Mouse (Mus musculus) heart, postnatal 0 days (tissue): ENCODE data around the gene Mical2. TPM values are rescaled to one million over a fixed set of nuclear protein-coding genes. Genes with fewer than 3 reads are reported as not detected.

Experiments used
- ATAC-seq: fragments of 200-750 bp; cut with Nextera tagmentation; 2 replicates; pipeline ENCODE4 v1.8.0; 2017; ENCODE audit warnings: low read depth, moderate number of reproducible peaks, moderate library complexity; ENCODE audit not compliant: insufficient read depth
- DNase-seq: peaks from one replicate; pipeline ENCODE4 v3.0.0-alpha.2; 2016; ENCODE audit warnings: low spot score
- H3K27ac ChIP-seq: fragments of 300-500 bp; sonication (generic); 2 replicates; pipeline ENCODE4 v1.5.1; 2014; ENCODE audit warnings: low read depth, mild to moderate bottlenecking
- H3K27me3 ChIP-seq: fragments of 300-500 bp; sonication (generic); 2 replicates; pipeline ENCODE4 v1.6.1; 2014; ENCODE audit warnings: low read length, mixed read lengths; ENCODE audit not compliant: control insufficient read depth, insufficient read depth
- H3K36me3 ChIP-seq: fragments of 300-500 bp; sonication (generic); replicated peaks from 2 replicates; pipeline ENCODE4 v1.6.1; 2014; ENCODE audit warnings: low read length, mixed read lengths; ENCODE audit not compliant: control insufficient read depth, insufficient read depth
- H3K4me1 ChIP-seq: fragments of 300-500 bp; sonication (generic); 2 replicates; pipeline ENCODE4 v1.6.1; 2014; ENCODE audit warnings: antibody characterized with exemption; ENCODE audit not compliant: control insufficient read depth, insufficient read depth
- H3K4me2 ChIP-seq: fragments of 300-500 bp; sonication (generic); 2 replicates; pipeline ENCODE4 v1.6.1; 2014; ENCODE audit warnings: low read depth, mild to moderate bottlenecking, low read length, moderate library complexity
- H3K4me3 ChIP-seq: fragments of 300-500 bp; sonication (generic); 2 replicates; pipeline ENCODE4 v1.5.1; 2014; ENCODE audit warnings: low read depth, low read length
- H3K9ac ChIP-seq: fragments of 300-500 bp; sonication (generic); replicated peaks from 2 replicates; pipeline ENCODE4 v1.6.1; 2014; ENCODE audit warnings: low read depth, low read length, mixed read lengths
- H3K9me3 ChIP-seq: fragments of 300-500 bp; sonication (generic); replicated peaks from 2 replicates; pipeline ENCODE4 v1.6.1; 2016; ENCODE audit warnings: low read length; ENCODE audit not compliant: control insufficient read depth
- CTCF ChIP-seq: IDR thresholded peaks from 2 replicates; pipeline ENCODE4 v1.5.1; 2016; ENCODE audit warnings: antibody characterized with exemption, control low read depth, low read depth
- EP300 ChIP-seq: IDR thresholded peaks from 2 replicates; pipeline ENCODE4 v1.6.1; 2016; ENCODE audit warnings: antibody characterized with exemption, low read depth
- WGBS: fragments of 180-500 bp; shearing (Covaris S2); extraction: QIAGEN DNeasy Blood & Tissue Kit; methylation state at CpG from one replicate; pipeline ENCODE4 v1.1.7; 2014; 5-methylcytosine and 5-hydroxymethylcytosine counted together
- polyA plus RNA-seq: library from polyadenylated mRNA; unstranded; fragments of >200 nt; fragmentation: Nextera tagmentation; extraction: Ambion mirVana; gene quantifications from 2 replicates; pipeline ENCODE4 v1.2.1, GENCODE M21; 2015
- total RNA-seq: library from RNA; depleted of rRNA; stranded (reverse); fragments of >200 nt; gene quantifications from 2 replicates; pipeline ENCODE4 v1.2.3, GENCODE M21; 2014; ENCODE audit warnings: low replicate concordance

Mical2 gene
- total and polyA plus RNA-seq, 2 experiments from 2014 or later, result 78.1 to 136 TPM

DNA sequence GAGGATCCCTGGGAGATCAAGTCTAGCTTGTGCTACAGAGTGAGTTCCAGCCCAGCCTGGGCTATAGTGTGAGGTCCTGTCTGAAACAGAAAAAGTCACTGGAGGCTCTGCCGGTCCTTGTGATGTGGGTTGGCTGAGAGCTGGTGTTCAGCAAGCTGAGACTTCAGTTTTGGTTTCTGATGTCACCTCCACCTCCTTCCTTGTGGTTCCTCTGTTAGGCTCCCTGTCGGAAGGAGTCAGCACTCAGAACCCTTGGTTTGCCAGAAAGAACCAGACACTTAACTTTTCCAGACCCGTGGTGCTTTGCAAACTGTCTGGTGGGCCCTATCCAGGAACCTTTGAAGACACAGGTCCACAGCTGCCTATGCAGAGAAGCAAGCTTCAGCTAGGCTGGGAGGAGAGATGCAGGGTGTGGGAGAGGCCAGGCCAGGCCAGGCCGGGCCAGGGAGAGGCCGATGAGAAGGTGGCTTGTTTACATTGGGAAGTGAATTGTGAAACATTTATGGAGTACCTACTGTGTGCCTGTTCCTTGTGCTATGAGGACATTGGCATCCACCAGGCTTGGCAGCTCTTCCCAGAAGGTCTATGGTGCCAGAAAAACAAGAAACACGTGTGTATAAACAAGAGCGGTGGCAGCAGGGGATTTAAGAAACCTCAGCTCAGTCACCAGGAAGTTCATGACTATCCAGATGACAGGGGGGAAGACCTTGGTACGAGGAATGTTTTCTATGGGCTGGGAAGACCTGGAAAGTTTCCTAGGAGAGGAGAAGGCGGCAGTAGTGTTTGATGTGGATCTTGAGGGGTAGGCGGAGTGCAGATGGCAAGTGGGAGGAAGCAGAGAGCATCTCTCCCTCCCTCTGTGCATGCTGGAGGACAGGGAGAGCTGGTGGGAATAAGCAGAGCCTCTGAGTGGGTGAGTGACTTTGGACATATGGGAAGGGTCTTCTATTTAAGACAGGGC lies 13.4 kb downstream of the Mical2 start:
- Histone ChIP-seq H3K4me3 (no peak overlapping the region), H3K9ac (no peak overlapping the region), H3K4me2 (no peak overlapping the region), H3K9me3 (no peaks in the 10 kb centered on the region), H3K27ac (peak overlapping the region; percentile 51), H3K27me3 (no peaks in the 10 kb centered on the region), H3K36me3 (peaks cover 80% of the 10 kb centered on the region), H3K4me1 (peaks cover 25% of the 10 kb centered on the region)
- DNase-seq (no peak), ATAC-seq (no peak)
- TF ChIP-seq CTCF (no peak), EP300 (no peak)
- 52% methylated on average over 10 of the region's 10 CpGs for WGBS

DNA sequence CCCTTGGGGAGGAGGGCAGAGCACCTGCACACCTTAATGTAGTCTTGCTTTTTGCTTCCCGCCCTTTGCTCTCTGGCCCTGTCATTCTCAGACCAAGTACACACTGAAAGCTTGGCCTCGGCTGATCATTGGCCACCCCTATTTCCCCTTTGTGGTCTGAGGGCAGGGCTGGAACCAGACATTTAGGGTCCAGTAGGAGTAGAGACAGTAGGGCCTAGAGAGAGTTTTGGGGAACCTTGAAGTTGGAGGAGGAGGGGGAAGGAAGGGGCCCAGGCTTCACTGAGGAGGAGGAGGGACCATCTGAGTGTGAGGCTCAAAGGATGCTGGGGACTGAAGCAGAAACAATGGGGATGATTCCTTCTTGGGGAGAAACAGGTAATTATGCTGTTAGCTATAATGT lies 15.1 kb downstream of the Mical2 start:
- H3K4me1 ChIP-seq, result peaks cover 29% of the 10 kb centered on the region
- H3K4me2 ChIP-seq, result no peak overlapping the region
- DNase-seq, result no peak
- H3K4me3 ChIP-seq, result no peak overlapping the region
- 76% methylated on average over 2 of the region's 2 CpGs for WGBS
- no peaks in the 10 kb centered on the region for H3K9me3 ChIP-seq
- TF ChIP-seq CTCF (no peak), EP300 (no peak)
- peaks cover 69% of the 10 kb centered on the region for H3K36me3 ChIP-seq
- peak overlapping the region; percentile 32; the same call in 1 of the 2 replicates for H3K27ac ChIP-seq
- no peak for ATAC-seq
- H3K9ac ChIP-seq, result no peak overlapping the region
- H3K27me3 ChIP-seq, result no peaks in the 10 kb centered on the region

DNA sequence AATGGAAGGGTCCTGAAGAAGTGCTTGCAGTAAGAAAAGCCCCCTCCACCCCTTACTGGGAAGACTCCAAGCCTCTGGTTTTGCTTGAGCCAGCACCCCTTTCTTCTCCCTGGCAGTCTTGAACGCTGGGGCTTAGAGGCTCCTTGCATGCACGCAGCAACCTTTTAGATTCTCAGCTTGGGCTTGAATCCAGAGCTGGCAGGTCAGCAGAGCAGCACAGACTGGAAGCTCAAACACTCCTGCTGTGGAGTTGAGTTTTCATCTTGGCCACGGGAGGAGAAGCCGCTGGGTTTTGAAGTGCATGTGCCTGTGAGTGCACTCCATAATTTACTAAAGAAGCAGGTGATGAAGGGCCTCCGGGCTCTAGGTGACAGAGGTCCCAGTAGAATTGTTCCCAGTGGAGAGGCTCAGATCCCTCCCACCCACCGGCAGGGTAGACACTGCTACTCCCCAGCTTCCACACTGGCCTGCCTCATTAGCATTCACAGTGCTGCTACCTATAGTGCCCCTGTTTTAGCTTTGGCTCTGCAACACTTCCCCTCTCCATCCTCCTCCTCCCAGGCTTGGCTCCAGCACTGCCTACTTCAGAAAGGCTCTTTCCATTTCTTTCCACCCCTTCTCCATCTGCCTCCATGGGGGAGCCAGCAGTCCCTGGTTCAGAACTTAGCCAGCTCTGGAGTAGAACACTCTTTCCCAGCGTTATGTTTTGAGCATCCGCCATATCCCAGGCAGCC lies 15.7 kb downstream of the Mical2 start:
- Histone ChIP-seq H3K27ac (peak overlapping the region; percentile 32; the same call in 1 of the 2 replicates), H3K4me1 (peaks cover 31% of the 10 kb centered on the region), H3K4me2 (no peak overlapping the region), H3K4me3 (no peak overlapping the region), H3K27me3 (no peaks in the 10 kb centered on the region), H3K36me3 (peaks cover 69% of the 10 kb centered on the region), H3K9ac (no peak overlapping the region), H3K9me3 (no peaks in the 10 kb centered on the region)
- DNase-seq, result no peak
- TF ChIP-seq EP300 (no peak), CTCF (no peak)
- no peak for ATAC-seq
- 57% methylated on average over 8 of the region's 8 CpGs for WGBS

DNA sequence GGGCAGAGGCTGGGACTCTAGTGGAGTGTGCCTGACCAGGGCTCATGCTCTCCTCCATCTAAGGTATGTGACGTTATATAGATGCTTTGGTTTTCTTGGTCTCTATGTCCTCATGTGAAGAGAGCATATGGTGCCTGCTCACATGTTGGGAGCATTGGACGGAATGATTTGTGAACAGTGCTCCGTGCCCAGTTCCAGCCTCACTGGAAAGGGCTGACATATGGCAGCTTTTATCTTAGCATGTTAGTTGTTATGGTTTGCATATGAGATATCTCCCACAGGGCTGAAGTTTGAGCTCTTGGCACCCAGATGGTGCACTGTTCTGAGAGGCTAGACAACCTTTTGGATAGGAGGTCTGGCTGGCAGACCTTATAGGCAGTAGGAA lies 16.3 kb downstream of the Mical2 start:
- TF ChIP-seq CTCF (no peak), EP300 (no peak)
- Histone ChIP-seq H3K27ac (peak overlapping the region; percentile 32; the same call in 1 of the 2 replicates), H3K27me3 (no peaks in the 10 kb centered on the region), H3K4me2 (no peak overlapping the region), H3K4me1 (peaks cover 31% of the 10 kb centered on the region), H3K9ac (no peak overlapping the region), H3K4me3 (no peak overlapping the region), H3K9me3 (no peaks in the 10 kb centered on the region), H3K36me3 (peaks cover 65% of the 10 kb centered on the region)
- no peak for DNase-seq
- WGBS, result 93% methylated on average over 3 of the region's 3 CpGs
- ATAC-seq, result no peak

DNA sequence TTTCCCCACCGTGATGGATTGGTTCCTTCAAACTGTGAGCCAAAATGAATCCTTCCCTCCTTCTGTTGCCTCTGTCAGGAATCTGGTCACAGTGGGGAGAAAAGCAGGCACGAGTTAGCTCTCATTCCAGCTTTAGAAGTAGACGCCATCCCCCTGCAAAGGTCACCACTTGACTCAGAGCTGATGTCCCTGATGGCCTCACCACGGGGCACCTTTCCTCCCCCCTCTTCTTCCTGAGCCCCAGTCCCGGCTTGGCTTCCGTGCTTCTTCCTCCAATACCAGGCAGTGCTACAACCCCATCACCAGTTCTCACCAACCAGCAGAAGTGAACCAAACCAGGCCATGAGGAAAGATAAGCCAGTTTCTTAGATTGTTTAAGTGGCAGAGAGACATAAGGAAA lies 16.9 kb downstream of the Mical2 start:
- DNase-seq (no peak), ATAC-seq (no peak; the same call in 1 of the 2 replicates)
- Histone ChIP-seq H3K4me1 (peaks cover 31% of the 10 kb centered on the region), H3K27ac (peak overlapping the region; percentile 30), H3K4me3 (no peak overlapping the region), H3K36me3 (peaks cover 64% of the 10 kb centered on the region), H3K27me3 (no peaks in the 10 kb centered on the region), H3K9ac (no peak overlapping the region), H3K4me2 (no peak overlapping the region), H3K9me3 (no peaks in the 10 kb centered on the region)
- WGBS, result 34% methylated on average over 6 of the region's 6 CpGs
- TF ChIP-seq CTCF (no peak), EP300 (no peak)
